Mouse (Mus musculus) gonadal fat pad, adult 2 months (tissue): Measurements from ENCODE around the gene Olfr172. TPM values are rescaled to one million over a fixed set of nuclear protein-coding genes. Genes with fewer than 3 reads are reported as not detected.

ENCODE experiments used
- DNase-seq: peaks from one replicate; pipeline ENCODE4 v3.0.0-alpha.2; 2012; ENCODE audit warnings: low read depth
- polyA plus RNA-seq: library from polyadenylated mRNA; depleted of rRNA; stranded (reverse); fragments of >200 nt; gene quantifications from 2 replicates; pipeline ENCODE4 v1.2.3, GENCODE M21; 2012; rRNA removed

Gene Olfr172
- polyA plus RNA-seq: not detected in 2 replicates

GRCm38 (mm10) chr16:58763076-58763475 is at the start of gene Olfr172:
Gene Olfr172 (minus strand): TSS chr16:58763176.
- no peak for DNase-seq

GRCm38 (mm10) chr16:58800168-58800567 is 37.2 kb upstream of the Olfr172 start, which contains the start of gene Olfr173:
Gene Olfr173 (minus strand): TSS chr16:58800268.
- no peak for DNase-seq

- DNase-seq: no peak
Observed at GRCm38 (mm10) chr16:58756191-58756590, 6.8 kb downstream of the Olfr172 start.

GRCm38 (mm10) chr16:58751314-58751713 is 11.7 kb downstream of the Olfr172 start:
- no peak for DNase-seq

- DNase-seq: peak; percentile 95
Observed at GRCm38 (mm10) chr16:58746715-58747114, 16.3 kb downstream of the Olfr172 start.

- DNase-seq: no peak
Observed at GRCm38 (mm10) chr16:58740751-58741150, 22.2 kb downstream of the Olfr172 start.

- DNase-seq: no peak
Observed at GRCm38 (mm10) chr16:58738800-58739199, 24.2 kb downstream of the Olfr172 start.

- no peak for DNase-seq
Observed at GRCm38 (mm10) chr16:58738205-58738604, 24.8 kb downstream of the Olfr172 start.

GRCm38 (mm10) chr16:58728176-58728671 is 34.8 kb downstream of the Olfr172 start:
- DNase-seq: no peak

- peak; percentile 66 for DNase-seq
Observed at GRCm38 (mm10) chr16:58727477-58728131, 35.4 kb downstream of the Olfr172 start, which contains the start of gene Cldnd1. Gene Cldnd1 (plus strand): TSS chr16:58727910.

- DNase-seq: no peak
Observed at GRCm38 (mm10) chr16:58726680-58727476, 36.1 kb downstream of the Olfr172 start.

GRCm38 (mm10) chr16:58722292-58722691 is 40.7 kb downstream of the Olfr172 start:
- no peak for DNase-seq

- no peak for DNase-seq
Observed at GRCm38 (mm10) chr16:58718666-58719120, 44.3 kb downstream of the Olfr172 start, which contains the start of gene Gpr15. Gene Gpr15 (minus strand): TSS chr16:58719070.

GRCm38 (mm10) chr16:58715018-58715417 is 48.0 kb downstream of the Olfr172 start:
- DNase-seq: no peak

- DNase-seq: no peak
Observed at GRCm38 (mm10) chr16:58713128-58713527, 49.8 kb downstream of the Olfr172 start.

GRCm38 (mm10) chr16:58712221-58712620 is 50.8 kb downstream of the Olfr172 start:
- no peak for DNase-seq

Other genes starting within 250 kb of the Olfr172 start
- 8.9 and 9.6 TPM in 2 replicates for gene St3gal6, start 238.9 kb downstream of the Olfr172 start, polyA plus RNA-seq
- gene Gm813, start 146.2 kb downstream of the Olfr172 start, polyA plus RNA-seq: not detected in 2 replicates
- not detected in 2 replicates for gene E330017A01Rik, start 124.4 kb downstream of the Olfr172 start, polyA plus RNA-seq
- gene Cpox, start 92.9 kb downstream of the Olfr172 start, polyA plus RNA-seq: 12.0 and 13.6 TPM in 2 replicates
- gene Gpr15, start 44.1 kb downstream of the Olfr172 start, polyA plus RNA-seq: not detected in 2 replicates
- 42.4 and 43.2 TPM in 2 replicates for gene Cldnd1, start 35.3 kb downstream of the Olfr172 start, polyA plus RNA-seq
- gene Olfr173, start 37.1 kb upstream of the Olfr172 start, polyA plus RNA-seq: not detected in 2 replicates
- gene Olfr175-ps1, start 63.6 kb upstream of the Olfr172 start, polyA plus RNA-seq: not detected in 2 replicates
- gene Olfr177, start 111.6 kb upstream of the Olfr172 start, polyA plus RNA-seq: not detected in 2 replicates
- not detected in 2 replicates for gene Olfr178, start 128.9 kb upstream of the Olfr172 start, polyA plus RNA-seq
- not detected in 2 replicates for gene Olfr181, start 165.6 kb upstream of the Olfr172 start, polyA plus RNA-seq
- not detected in 2 replicates for gene Olfr180, start 166.2 kb upstream of the Olfr172 start, polyA plus RNA-seq
- gene Olfr183, start 232.2 kb upstream of the Olfr172 start, polyA plus RNA-seq: not detected in 2 replicates